Mouse (Mus musculus) right cerebral cortex, postnatal 4 days (tissue): ENCODE measurements at regions not wholly inside any gene's neighbourhood (a gene's known extent, or its start where the extent isn't known, plus 50 kb on each side); places are given as distances from the start of the nearest gene placed in this dataset.

Experiments
- DNase-seq: peaks from one replicate; pipeline ENCODE4 v3.0.0-alpha.2; 2022

- no peak for DNase-seq
These were observed 186.6 kb downstream of the Ly86 start for GRCm38 (mm10) chr13:37531512-37532183.

GRCm38 (mm10) chr13:37532596-37533170, 187.7 kb downstream of the Ly86 start:
- no peak for DNase-seq

- no peak for DNase-seq
These were observed 188.8 kb downstream of the Ly86 start for GRCm38 (mm10) chr13:37533851-37534250.

- no peak for DNase-seq
These were observed 192.3 kb downstream of the Ly86 start for GRCm38 (mm10) chr13:37537330-37537729.

- no peak for DNase-seq
These were observed 192.8 kb downstream of the Ly86 start for GRCm38 (mm10) chr13:37537793-37538192.

GRCm38 (mm10) chr13:37540980-37541531, 196.0 kb downstream of the Ly86 start:
- no peak for DNase-seq

- DNase-seq = no peak
These were observed 196.7 kb downstream of the Ly86 start for GRCm38 (mm10) chr13:37541674-37542073.

- DNase-seq = no peak
These were observed 197.8 kb downstream of the Ly86 start for GRCm38 (mm10) chr13:37542744-37543196.

GRCm38 (mm10) chr13:37543788-37544187, 198.8 kb downstream of the Ly86 start:
- no peak for DNase-seq

GRCm38 (mm10) chr13:37544696-37545095, 199.7 kb downstream of the Ly86 start:
- DNase-seq = no peak

- DNase-seq = no peak
These were observed 201.5 kb downstream of the Ly86 start for GRCm38 (mm10) chr13:37546556-37546955.

- DNase-seq = no peak
These were observed 205.6 kb downstream of the Ly86 start for GRCm38 (mm10) chr13:37550584-37550983.

- no peak for DNase-seq
These were observed 208.4 kb downstream of the Ly86 start for GRCm38 (mm10) chr13:37553392-37553791.

GRCm38 (mm10) chr13:37557183-37557582, 212.2 kb downstream of the Ly86 start:
- DNase-seq = no peak

GRCm38 (mm10) chr13:37557766-37558165, 212.8 kb downstream of the Ly86 start:
- DNase-seq = no peak

- DNase-seq = no peak
These were observed 214.0 kb downstream of the Ly86 start for GRCm38 (mm10) chr13:37559056-37559455.

GRCm38 (mm10) chr13:37559706-37560313, 214.8 kb downstream of the Ly86 start:
- DNase-seq = no peak

GRCm38 (mm10) chr13:37560387-37560786, 215.4 kb downstream of the Ly86 start:
- DNase-seq = no peak

- no peak for DNase-seq
These were observed 215.8 kb downstream of the Ly86 start for GRCm38 (mm10) chr13:37560800-37561199.

GRCm38 (mm10) chr13:37561437-37561836, 216.4 kb downstream of the Ly86 start:
- no peak for DNase-seq

GRCm38 (mm10) chr13:37562141-37562540, 216.1 kb upstream of the Rreb1 start:
- no peak for DNase-seq

- DNase-seq = peak; percentile 11
These were observed 215.5 kb upstream of the Rreb1 start for GRCm38 (mm10) chr13:37562652-37563051.

- no peak for DNase-seq
These were observed 209.1 kb upstream of the Rreb1 start for GRCm38 (mm10) chr13:37569051-37569450.

GRCm38 (mm10) chr13:37569486-37569885, 208.7 kb upstream of the Rreb1 start:
- no peak for DNase-seq
